Mouse (Mus musculus) kidney, postnatal 0 days (tissue): Measurements from ENCODE around the gene Gemin7. TPM values are rescaled to one million over a fixed set of nuclear protein-coding genes. Genes with fewer than 3 reads are reported as not detected.

Source experiments
- ATAC-seq: fragments of 200-750 bp; cut with Nextera tagmentation; replicated peaks from 2 replicates; pipeline ENCODE4 v1.8.0; 2017; ENCODE audit warnings: low read depth, moderate number of reproducible peaks, moderate TSS enrichment, moderate library complexity; ENCODE audit not compliant: low FRiP score
- DNase-seq: peaks from one replicate; pipeline ENCODE4 v3.0.0-alpha.2; 2016; ENCODE audit warnings: low spot score
- H3K27ac ChIP-seq: fragments of 300-500 bp; sonication (generic); 2 replicates; pipeline ENCODE4 v1.5.1; 2014; ENCODE audit warnings: mild to moderate bottlenecking
- H3K27me3 ChIP-seq: fragments of 300-500 bp; sonication (generic); 2 replicates; pipeline ENCODE4 v1.6.1; 2014; ENCODE audit warnings: low read length, mixed read lengths; ENCODE audit not compliant: insufficient read depth
- H3K36me3 ChIP-seq: fragments of 300-500 bp; sonication (generic); 2 replicates; pipeline ENCODE4 v1.6.1; 2014; ENCODE audit warnings: low read length, mixed read lengths; ENCODE audit not compliant: insufficient read depth
- H3K4me1 ChIP-seq: fragments of 300-500 bp; sonication (generic); replicated peaks from 2 replicates; pipeline ENCODE4 v1.6.1; 2014; ENCODE audit warnings: antibody characterized with exemption, low read length, mixed read lengths; ENCODE audit not compliant: insufficient read depth
- H3K4me2 ChIP-seq: fragments of 300-500 bp; sonication (generic); 2 replicates; pipeline ENCODE4 v1.6.1; 2014; ENCODE audit warnings: mild to moderate bottlenecking, low read length, moderate library complexity, mixed read lengths
- H3K4me3 ChIP-seq: fragments of 300-500 bp; sonication (generic); replicated peaks from 2 replicates; pipeline ENCODE4 v1.5.1; 2014; ENCODE audit warnings: low read depth, low read length
- H3K9ac ChIP-seq: fragments of 300-500 bp; sonication (generic); 2 replicates; pipeline ENCODE4 v1.6.1; 2014; ENCODE audit warnings: low read depth, low read length
- H3K9me3 ChIP-seq: fragments of 300-500 bp; sonication (generic); replicated peaks from 2 replicates; pipeline ENCODE4 v1.6.1; 2016; ENCODE audit warnings: low read length, inconsistent platforms, mixed read lengths
- CTCF ChIP-seq: IDR thresholded peaks from 2 replicates; pipeline ENCODE4 v1.5.1; 2016; ENCODE audit warnings: antibody characterized with exemption, low read depth, mild to moderate bottlenecking, moderate library complexity
- WGBS: fragments of 180-500 bp; shearing (Covaris S2); extraction: QIAGEN DNeasy Blood & Tissue Kit; methylation state at CpG from one replicate; pipeline ENCODE4 v1.1.7; 2014; 5-methylcytosine and 5-hydroxymethylcytosine counted together
- polyA plus RNA-seq: library from polyadenylated mRNA; unstranded; fragments of >200 nt; fragmentation: Nextera tagmentation; extraction: Ambion mirVana; gene quantifications from 2 replicates; pipeline ENCODE4 v1.2.1, GENCODE M21; 2015

Gene Gemin7
- polyA plus RNA-seq, 1 experiment from 2014 or later, result 167 TPM

- TF ChIP-seq CTCF, result no peak
- H3K4me1 ChIP-seq, result no peaks in the 10 kb centered on the region; the same call in 1 of the 2 replicates
- no peak overlapping the region for H3K4me3 ChIP-seq
- WGBS, result 64% methylated on average over 5 of the region's 5 CpGs
- no peak overlapping the region for H3K4me2 ChIP-seq
- ATAC-seq (no peak), DNase-seq (no peak)
- H3K9me3 ChIP-seq, result no peaks in the 10 kb centered on the region
- no peak overlapping the region for H3K9ac ChIP-seq
- H3K36me3 ChIP-seq, result peaks cover 17% of the 10 kb centered on the region
- no peaks in the 10 kb centered on the region for H3K27me3 ChIP-seq
- no peak overlapping the region for H3K27ac ChIP-seq
Observed at GRCm38 (mm10) chr7:19600562-19600961, 23.2 kb upstream of the Gemin7 start.

DNA sequence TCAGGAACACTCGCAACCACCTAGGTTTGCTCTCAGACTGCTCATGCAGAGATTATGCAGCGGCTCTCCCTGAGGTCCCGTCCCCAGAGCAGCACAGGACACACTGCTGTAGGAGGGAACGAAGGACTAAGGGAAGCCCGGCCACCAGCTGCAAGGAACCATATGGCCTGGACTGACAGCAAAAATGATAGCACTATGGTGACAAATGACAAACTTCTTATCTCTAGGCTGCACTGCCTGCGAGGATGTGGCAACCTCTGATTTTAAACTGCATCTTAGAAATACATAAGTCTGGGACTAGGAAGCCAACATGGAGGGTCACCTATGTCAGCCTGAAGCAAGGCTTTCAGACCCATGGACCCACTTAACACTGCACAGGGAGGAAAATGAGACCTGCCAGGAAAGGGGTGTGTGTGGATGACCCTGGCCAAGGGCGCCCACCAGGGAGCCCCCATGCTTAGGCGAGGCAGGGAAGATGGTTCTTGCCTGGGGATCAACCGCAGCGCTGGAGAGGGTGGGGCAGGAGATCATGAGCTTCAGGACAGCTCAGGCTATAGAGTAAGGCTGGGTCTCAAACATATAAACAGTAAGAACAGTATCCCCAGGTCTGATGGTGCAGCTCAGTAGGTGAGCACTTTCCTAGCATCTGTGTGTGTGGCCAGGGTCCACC is 15.8 kb upstream of the Gemin7 start:
- DNase-seq, result no peak
- no peak for ATAC-seq
- no peak overlapping the region for H3K9ac ChIP-seq
- TF ChIP-seq CTCF, result no peak
- no peak overlapping the region for H3K4me3 ChIP-seq
- H3K4me1 ChIP-seq, result no peaks in the 10 kb centered on the region
- H3K27me3 ChIP-seq, result no peaks in the 10 kb centered on the region
- no peak overlapping the region for H3K4me2 ChIP-seq
- 91% methylated on average over 10 of the region's 10 CpGs for WGBS
- peaks cover 54% of the 10 kb centered on the region for H3K36me3 ChIP-seq
- H3K9me3 ChIP-seq, result no peaks in the 10 kb centered on the region
- no peak overlapping the region for H3K27ac ChIP-seq

DNA sequence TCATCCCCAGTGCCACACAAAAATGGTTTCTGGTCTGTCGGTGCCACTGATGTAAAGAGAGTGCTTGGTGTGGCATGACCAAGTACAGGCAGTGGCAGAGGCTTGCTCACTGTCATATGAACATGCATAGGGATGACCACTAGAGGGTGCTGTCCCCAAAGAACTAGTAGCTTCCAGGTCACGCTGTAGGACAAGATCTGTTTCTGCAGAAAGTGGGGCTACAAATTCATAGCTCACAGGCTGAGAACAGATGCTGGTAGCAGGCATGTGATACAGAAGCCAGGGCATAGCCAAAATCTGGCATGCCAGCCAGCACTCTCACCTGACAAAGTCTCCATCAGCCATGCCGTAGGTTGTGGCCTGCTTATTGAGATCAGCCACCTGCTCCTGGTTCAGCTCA is 12.5 kb upstream of the Gemin7 start:
- peak; percentile 92 for TF ChIP-seq CTCF
- Histone ChIP-seq H3K36me3 (peaks cover 75% of the 10 kb centered on the region), H3K4me2 (no peak overlapping the region), H3K4me1 (no peaks in the 10 kb centered on the region), H3K27me3 (no peaks in the 10 kb centered on the region), H3K27ac (no peak overlapping the region), H3K4me3 (no peak overlapping the region), H3K9ac (no peak overlapping the region), H3K9me3 (no peaks in the 10 kb centered on the region)
- 58% methylated on average over 3 of the region's 3 CpGs for WGBS
- DNase-seq (peak; percentile 93), ATAC-seq (no peak; the same call in 1 of the 2 replicates)

- WGBS, result 64% methylated on average over 3 of the region's 3 CpGs
- peak; percentile 79 for TF ChIP-seq CTCF
Observed at GRCm38 (mm10) chr7:19589207-19589606, 11.8 kb upstream of the Gemin7 start.

DNA sequence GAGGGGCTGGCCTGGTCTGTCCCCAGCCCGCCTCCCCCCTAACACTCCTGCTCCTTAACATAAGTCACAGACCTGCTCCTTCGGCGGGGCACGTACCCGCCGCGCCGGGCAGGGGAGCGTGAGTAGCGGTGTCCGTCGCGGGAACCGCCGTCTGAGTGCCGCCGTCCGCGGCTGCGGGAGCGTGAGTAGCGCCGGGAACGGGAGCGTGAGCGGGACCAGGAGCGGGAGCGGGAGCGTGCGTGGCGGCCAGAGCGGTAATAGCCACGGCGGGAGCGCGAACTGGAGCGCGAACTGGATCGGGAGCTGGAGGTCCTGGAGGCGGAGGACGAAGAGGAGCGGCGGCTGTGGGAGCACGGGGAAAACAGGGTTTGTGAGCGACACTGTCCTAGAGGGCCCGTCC is 8.9 kb upstream of the Gemin7 start:
- H3K9ac ChIP-seq, result no peak overlapping the region
- H3K27ac ChIP-seq, result no peak overlapping the region
- no peaks in the 10 kb centered on the region for H3K9me3 ChIP-seq
- TF ChIP-seq CTCF, result no peak
- no peak overlapping the region for H3K4me3 ChIP-seq
- H3K4me1 ChIP-seq, result no peaks in the 10 kb centered on the region
- no peaks in the 10 kb centered on the region for H3K27me3 ChIP-seq
- peaks cover 59% of the 10 kb centered on the region for H3K36me3 ChIP-seq
- ATAC-seq (no peak), DNase-seq (no peak)
- 83% methylated on average over 45 of the region's 46 CpGs for WGBS
- H3K4me2 ChIP-seq, result no peak overlapping the region

More at GRCm38 (mm10) chr7:19589207-19589606, 11.8 kb upstream of the Gemin7 start:
- no peak overlapping the region for H3K4me3 ChIP-seq
- no peaks in the 10 kb centered on the region for H3K27me3 ChIP-seq
- H3K9ac ChIP-seq, result no peak overlapping the region
- peaks cover 76% of the 10 kb centered on the region for H3K36me3 ChIP-seq
- ATAC-seq (no peak), DNase-seq (peak; percentile 71)
- no peaks in the 10 kb centered on the region for H3K9me3 ChIP-seq
- no peak overlapping the region for H3K27ac ChIP-seq
- H3K4me1 ChIP-seq, result no peaks in the 10 kb centered on the region
- no peak overlapping the region for H3K4me2 ChIP-seq

DNA sequence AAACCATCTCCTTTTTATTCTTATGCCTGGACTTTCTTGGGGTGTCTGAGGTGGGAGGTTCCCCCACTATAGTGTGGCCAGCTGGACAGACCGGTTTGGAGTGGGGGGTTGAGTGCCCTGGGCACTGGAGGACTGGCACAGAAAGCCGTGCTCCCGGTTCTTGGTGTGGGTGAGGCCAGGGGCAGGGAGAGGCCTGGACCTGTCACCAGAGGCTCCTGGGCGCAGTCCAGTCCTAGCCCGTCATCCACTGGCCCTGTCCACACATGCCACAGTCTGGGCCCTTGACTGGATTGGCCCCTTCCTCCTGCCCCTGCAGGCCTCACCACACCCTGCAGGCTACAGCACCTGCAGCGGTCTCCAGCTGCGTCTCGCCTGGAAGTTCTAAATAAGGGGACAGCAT is 3.2 kb upstream of the Gemin7 start:
- H3K36me3 ChIP-seq, result peaks cover 30% of the 10 kb centered on the region
- no peak overlapping the region for H3K9ac ChIP-seq
- H3K4me3 ChIP-seq, result no peak overlapping the region
- WGBS, result 91% methylated on average over 8 of the region's 8 CpGs
- H3K27me3 ChIP-seq, result peaks cover 13% of the 10 kb centered on the region; the same call in 1 of the 2 replicates
- no peak overlapping the region for H3K4me2 ChIP-seq
- no peaks in the 10 kb centered on the region for H3K9me3 ChIP-seq
- H3K4me1 ChIP-seq, result peaks cover 6% of the 10 kb centered on the region; the same call in 1 of the 2 replicates
- H3K27ac ChIP-seq, result no peak overlapping the region
- DNase-seq (no peak), ATAC-seq (no peak)
- TF ChIP-seq CTCF, result no peak
